ENCODE assay signal across 8 mouse cellular contexts in genomic region chr19:4942551-4943252, GRCm38 (mm10). TPM values are rescaled to one million over a fixed set of nuclear protein-coding genes. Genes with fewer than 3 reads are reported as not detected.
DNase-seq lines count a peak whose midpoint lies in the region; ATAC-seq and TF ChIP-seq lines count a peak whose summit lies in the region.

Peli3 (minus strand) TSS chr19:4943127.

- 0% methylated on average over 51 of the region's 55 CpGs for WGBS in forebrain, embryonic 14.5 days
- WGBS in neural tube, embryonic 14.5 days = under 1% methylated on average over 50 of the region's 55 CpGs

- intact Hi-C loops in heart, postnatal 14 days (cut with DNase I) = no loop called here

- H3K9ac ChIP-seq in CH12.LX (ENCODE audit: insufficient read depth, low read depth) = no peak within 1 kb of the TSS
- H3K9ac ChIP-seq in forebrain, embryonic 14.5 days (ENCODE audit: low read length) = peak within 1 kb of the TSS; percentile 75
- H3K9ac ChIP-seq in neural tube, embryonic 14.5 days (replicated peaks; ENCODE audit: low read depth, low read length) = peak within 1 kb of the TSS; percentile 78

- no peaks in the 10 kb centered on the region for H3K36me3 ChIP-seq in CH12.LX (replicated peaks in 1 of 2; ENCODE audit: control insufficient read depth in 1 of 2, insufficient read depth in 1 of 2, low read length in 1 of 2)
- H3K36me3 ChIP-seq in forebrain, embryonic 14.5 days (ENCODE audit: control insufficient read depth, insufficient read depth, low read length) = no peaks in the 10 kb centered on the region
- H3K36me3 ChIP-seq in neural tube, embryonic 14.5 days (ENCODE audit: control insufficient read depth, insufficient read depth, low read length) = no peaks in the 10 kb centered on the region
- H3K36me3 ChIP-seq in testis, adult 2 months (ENCODE audit: control insufficient read depth, insufficient read depth, low read length) = no peaks in the 10 kb centered on the region

- peaks cover 5 to 12% of the 10 kb centered on the region in 2 experiments for H3K4me1 ChIP-seq in CH12.LX (ENCODE audit: control insufficient read depth in 1 of 2, insufficient read depth in 2 of 2)
- peaks cover 4% of the 10 kb centered on the region; the same call in 1 of the 2 replicates for H3K4me1 ChIP-seq in forebrain, embryonic 14.5 days (ENCODE audit: control insufficient read depth, insufficient read depth, low read length)
- H3K4me1 ChIP-seq in neural tube, embryonic 14.5 days (ENCODE audit: control insufficient read depth, insufficient read depth, low read length) = peaks cover 9% of the 10 kb centered on the region; the same call in 1 of the 2 replicates
- H3K4me1 ChIP-seq in testis, adult 2 months (ENCODE audit: control insufficient read depth, insufficient read depth, low read length) = peaks cover 3% of the 10 kb centered on the region

- no peak for TF ChIP-seq EP300 in CH12.LX (IDR thresholded peaks at IDR 0.05; ENCODE audit: low read length)

- peak; percentile 85 for ATAC-seq in cerebellum, adult (ENCODE audit: insufficient number of reproducible peaks, low FRiP score, low TSS enrichment)
- ATAC-seq in forebrain, embryonic 14.5 days = peak; percentile 98
- ATAC-seq in neural tube, embryonic 14.5 days (ENCODE audit: low read depth) = peak; percentile 95

- no peak for TF ChIP-seq RAD21 in CH12.LX (IDR thresholded peaks at IDR 0.05; ENCODE audit: low read depth, low read length)

- in situ Hi-C loops in CH12.LX (cut with MboI; ENCODE audit: low pct_ligation_motif_present, low pct_unique_long_range_greater_than_20kb, low sequenced_read_pairs) = no loop called here

- DNase-seq in CH12.LX (ENCODE audit: extremely low read depth) = peak; percentile 50
- peak; percentile 88 for DNase-seq in forebrain, embryonic 14.5 days (ENCODE audit: low spot score)
- DNase-seq in heart, postnatal 14 days = peak; percentile 81 to 82
- peak; percentile 70 to 82 for DNase-seq in layer of hippocampus, adult 18-20 months (ENCODE audit: low spot score in 2 of 2)
- peak; percentile 81 to 84 for DNase-seq in lung, adult 18-20 months

- H3K27me3 ChIP-seq in CH12.LX (replicated peaks) = peaks cover 63% of the 10 kb centered on the region
- H3K27me3 ChIP-seq in forebrain, embryonic 14.5 days (replicated peaks; ENCODE audit: control insufficient read depth, insufficient read depth, low read length) = 0 out of 2 replicates have a peak, but pooled peaks cover 3% of the 10 kb centered on the region
- H3K27me3 ChIP-seq in neural tube, embryonic 14.5 days (ENCODE audit: control insufficient read depth, insufficient read depth, low read length) = peaks cover 3% of the 10 kb centered on the region; the same call in 1 of the 2 replicates
- no peaks in the 10 kb centered on the region for H3K27me3 ChIP-seq in testis, adult 2 months (ENCODE audit: control insufficient read depth, insufficient read depth, low read length)

- H3K27ac ChIP-seq in CH12.LX (ENCODE audit: insufficient read depth, low read depth) = no peak within 1 kb of the TSS
- peak within 1 kb of the TSS; percentile 33; the same call in 1 of the 2 replicates for H3K27ac ChIP-seq in forebrain, embryonic 14.5 days (ENCODE audit: low read depth, low read length)
- H3K27ac ChIP-seq in neural tube, embryonic 14.5 days (ENCODE audit: low read depth, low read length) = peak within 1 kb of the TSS; percentile 76
- no peak within 1 kb of the TSS for H3K27ac ChIP-seq in testis, adult 2 months (ENCODE audit: control insufficient read depth, insufficient read depth, low read depth, low read length)

- H3K9me3 ChIP-seq in CH12.LX (replicated peaks; ENCODE audit: low read length) = no peaks in the 10 kb centered on the region
- no peaks in the 10 kb centered on the region for H3K9me3 ChIP-seq in forebrain, embryonic 14.5 days (replicated peaks; ENCODE audit: control insufficient read depth, low read length)
- H3K9me3 ChIP-seq in neural tube, embryonic 14.5 days (ENCODE audit: control insufficient read depth, low read length) = no peaks in the 10 kb centered on the region

- no peaks in the 10 kb centered on the region for H3K79me2 ChIP-seq in CH12.LX (replicated peaks; ENCODE audit: control insufficient read depth, extremely low read depth, insufficient read depth, poor library complexity, severe bottlenecking)

- dilution Hi-C loops in CH12.LX (cut with MboI; ENCODE audit: extremely low pct_ligation_motif_present, extremely low pct_unique_long_range_greater_than_20kb, low sequenced_read_pairs) = no loop called here

- TF ChIP-seq POLR2A in CH12.LX (IDR thresholded peaks at IDR 0.05; ENCODE audit: low read depth, low read length) = no peak
- no peak for TF ChIP-seq POLR2A in testis, adult 2 months (IDR thresholded peaks at IDR 0.05; ENCODE audit: control insufficient read depth, low read depth, low read length)

- peak within 1 kb of the TSS; percentile 19 to 54 (median 34) for H3K4me3 ChIP-seq in CH12.LX (replicated peaks in 1 of 3; ENCODE audit: low read depth in 2 of 3, low read length in 2 of 3, poor library complexity in 1 of 3)
- H3K4me3 ChIP-seq in forebrain, embryonic 14.5 days (ENCODE audit: low read depth, low read length) = peak within 1 kb of the TSS; percentile 61
- peak within 1 kb of the TSS; percentile 73 for H3K4me3 ChIP-seq in neural tube, embryonic 14.5 days (ENCODE audit: low read depth, low read length)
- peak within 1 kb of the TSS; percentile 43 for H3K4me3 ChIP-seq in testis, adult 2 months (ENCODE audit: control insufficient read depth, low read depth, low read length)

- TF ChIP-seq CTCF in CH12.LX (conservative IDR thresholded peaks at IDR 0.05 in 1 of 2, IDR thresholded peaks at IDR 0.05 in 1 of 2; ENCODE audit: low read depth in 2 of 2, low read length in 2 of 2) = no peak
- no peak for TF ChIP-seq CTCF in testis, adult 2 months (IDR thresholded peaks at IDR 0.05; ENCODE audit: control insufficient read depth, insufficient read depth, insufficient replicate concordance, low read depth, low read length)

- peak within 1 kb of the TSS; percentile 80 for H3K4me2 ChIP-seq in CH12.LX (ENCODE audit: insufficient read depth, low read depth, poor library complexity, severe bottlenecking)
- peak within 1 kb of the TSS; percentile 88 for H3K4me2 ChIP-seq in forebrain, embryonic 14.5 days (ENCODE audit: low read length)
- peak within 1 kb of the TSS; percentile 86 for H3K4me2 ChIP-seq in neural tube, embryonic 14.5 days (ENCODE audit: low read depth, low read length)

TF ChIP-seq in CH12.LX, 34 proteins besides CTCF, POLR2A, EP300 and RAD21:
- no peak for TF ChIP-seq SMC3 (IDR thresholded peaks at IDR 0.05; ENCODE audit: low read depth, low read length)

RNA-seq across cellular contexts. Expression of gene Peli3, which starts in this region (rescaled TPM):
- total RNA-seq in CH12.LX (2012; rRNA removed) = 0.42 TPM in 1 of 2 replicates, not detected in the other
- total RNA-seq in CH12.LX (2014; rRNA removed) = 0.07 TPM in 1 of 2 replicates, not detected in the other
- not detected in 2 replicates for polyA plus RNA-seq in CH12.LX (2012; ENCODE audit: insufficient read length, low read depth)
- polyA plus RNA-seq in forebrain, embryonic 14.5 days (2014; fragmentation: Nextera tagmentation; extraction: Ambion mirVana) = 4.9 and 7.8 TPM in 2 replicates
- 1 to 10 TPM in 1 of 2 experiments, under 1 TPM in 1; 0.73 to 1.1 TPM for total RNA-seq in heart, postnatal 14 days (2021)
- 10 to 100 TPM; 26.2 to 31.3 TPM for total RNA-seq in layer of hippocampus, adult 18-20 months (2021)
- 10.4 and 16.5 TPM in 2 replicates for polyA plus RNA-seq in neural tube, embryonic 14.5 days (2014; fragmentation: Nextera tagmentation; extraction: Ambion mirVana)
- polyA plus RNA-seq in testis, adult 2 months (2012; rRNA removed) = 0.77 and 0.96 TPM in 2 replicates

Comparison
In these comparisons a context has a peak if more than half of its experiments do, and no peak if none do; other contexts are left out.
1. RNA of gene Peli3 (total RNA-seq): 26.2 to 31.3 TPM in layer of hippocampus, adult 18-20 months; 0.73 to 1.1 TPM in heart, postnatal 14 days and 0.07 to 0.42 TPM in CH12.LX; every median in the first group is over 10 times any median in the second.
2. Peak in DNase-seq, H3K4me3 ChIP-seq and H3K4me2 ChIP-seq in CH12.LX; RNA of the gene not detected or under 1 TPM.
3. H3K27ac ChIP-seq: peak in forebrain, embryonic 14.5 days (single experiment) and neural tube, embryonic 14.5 days (single experiment); none in CH12.LX (single experiment) and testis, adult 2 months (single experiment).
4. Peak in every context shown above with its lines, with median percentiles within 50 percentile points of each other: DNase-seq, H3K4me2 ChIP-seq, H3K4me3 ChIP-seq and ATAC-seq.